Mouse (Mus musculus) limb, embryonic 14.5 days (tissue): ENCODE measurements around the gene Galnt9. TPM values are rescaled to one million over a fixed set of nuclear protein-coding genes. Genes with fewer than 3 reads are reported as not detected.

Source experiments
- ATAC-seq: fragments of 200-750 bp; cut with Nextera tagmentation; 2 replicates; pipeline ENCODE4 v1.8.0; 2017; ENCODE audit warnings: low read depth, moderate number of reproducible peaks, moderate TSS enrichment; ENCODE audit not compliant: low FRiP score
- DNase-seq: peaks from one replicate; pipeline ENCODE4 v3.0.0-alpha.2; 2015; ENCODE audit warnings: low spot score
- H3K27ac ChIP-seq: fragments of 300-500 bp; sonication (generic); replicated peaks from 2 replicates; pipeline ENCODE4 v1.5.1; 2014; ENCODE audit warnings: low read depth, mild to moderate bottlenecking, low read length, moderate library complexity, mixed read lengths
- H3K27me3 ChIP-seq: fragments of 300-500 bp; sonication (generic); 2 replicates; pipeline ENCODE4 v1.6.1; 2014; ENCODE audit warnings: low read length, mixed read lengths; ENCODE audit not compliant: control insufficient read depth, insufficient read depth
- H3K36me3 ChIP-seq: fragments of 300-500 bp; sonication (generic); 2 replicates; pipeline ENCODE4 v1.6.1; 2014; ENCODE audit warnings: mild to moderate bottlenecking, low read length, moderate library complexity, mixed read lengths; ENCODE audit not compliant: control insufficient read depth, insufficient read depth
- H3K4me1 ChIP-seq: fragments of 300-500 bp; sonication (generic); 2 replicates; pipeline ENCODE4 v1.6.1; 2014; ENCODE audit warnings: antibody characterized with exemption, low read length, mixed read lengths; ENCODE audit not compliant: control insufficient read depth, insufficient read depth
- H3K4me2 ChIP-seq: fragments of 300-500 bp; sonication (generic); replicated peaks from 2 replicates; pipeline ENCODE4 v1.6.1; 2014; ENCODE audit warnings: low read depth, mild to moderate bottlenecking, low read length, moderate library complexity; ENCODE audit not compliant: severe bottlenecking
- H3K4me3 ChIP-seq: fragments of 300-500 bp; sonication (generic); replicated peaks from 2 replicates; pipeline ENCODE4 v1.5.1; 2014; ENCODE audit warnings: low read length
- H3K9ac ChIP-seq: fragments of 300-500 bp; sonication (generic); 2 replicates; pipeline ENCODE4 v1.6.1; 2014; ENCODE audit warnings: mild to moderate bottlenecking, low read depth, low read length, moderate library complexity; ENCODE audit not compliant: severe bottlenecking
- H3K9me3 ChIP-seq: fragments of 300-500 bp; sonication (generic); 2 replicates; pipeline ENCODE4 v1.6.1; 2016; ENCODE audit warnings: low read length; ENCODE audit not compliant: control insufficient read depth
- POLR2A ChIP-seq: fragments of 200-500 bp; IDR thresholded peaks from 2 replicates; pipeline ENCODE4 v1.8.0; 2012; ENCODE audit warnings: inconsistent platforms, mild to moderate bottlenecking, moderate library complexity, borderline replicate concordance; ENCODE audit not compliant: insufficient read depth, insufficient read length; ENCODE audit errors: extremely low read depth
- WGBS: fragments of 180-500 bp; shearing (Covaris S2); extraction: QIAGEN DNeasy Blood & Tissue Kit; methylation state at CpG from one replicate; pipeline ENCODE4 v1.1.7; 2014; 5-methylcytosine and 5-hydroxymethylcytosine counted together
- microRNA-seq: library from miRNA; unstranded; fragments of <30 nt; microRNA quantifications from one replicate; pipeline ENCODE4, GENCODE M21; 2016
- polyA plus RNA-seq, 2 experiments: library from polyadenylated mRNA; depleted of rRNA in 1 of 2; stranded (reverse) in 1 of 2; unstranded in 1 of 2; fragments of >200 nt; fragmentation: Nextera tagmentation in 1 of 2; extraction: Ambion mirVana in 1 of 2; gene quantifications; 2 replicates each; pipeline versions ENCODE4 v1.2.1 to v1.2.3; 2012 to 2014

Gene Galnt9
- polyA plus RNA-seq, 2 experiments = 1.7 to 2.0 TPM

DNA sequence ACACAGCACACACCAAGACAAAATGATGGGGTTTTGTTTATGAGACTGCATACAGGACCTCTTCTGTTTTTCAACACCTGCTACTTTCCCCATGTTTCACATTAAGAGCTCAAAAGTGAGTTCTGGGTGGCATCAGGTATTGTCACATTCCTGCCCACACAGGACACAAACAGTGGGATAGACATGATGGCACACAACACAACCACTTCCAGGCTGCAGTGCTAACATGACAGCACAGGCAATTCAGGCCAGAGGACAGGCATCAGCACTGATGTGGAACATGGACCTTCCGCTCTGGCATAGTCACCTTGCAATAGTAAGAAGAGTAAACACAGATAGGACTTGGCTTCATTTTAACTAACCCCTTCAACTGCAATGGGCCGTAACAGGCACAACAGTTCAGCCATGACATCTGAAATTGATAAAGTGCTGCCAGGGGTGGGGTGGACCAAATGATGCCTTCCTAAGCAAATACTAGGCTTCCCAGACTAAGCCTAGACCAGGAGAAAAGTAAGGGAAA is 120.7 kb downstream of the Galnt9 start:
- no peak for TF ChIP-seq POLR2A
- no peaks in the 10 kb centered on the region for H3K4me1 ChIP-seq
- WGBS = 91% methylated on average over 2 of the region's 2 CpGs
- ATAC-seq (no peak), DNase-seq (no peak)
- no peaks in the 10 kb centered on the region for H3K9me3 ChIP-seq
- H3K4me3 ChIP-seq = no peak overlapping the region
- no peak overlapping the region for H3K4me2 ChIP-seq
- H3K27me3 ChIP-seq = no peaks in the 10 kb centered on the region
- peaks cover 86% of the 10 kb centered on the region for H3K36me3 ChIP-seq
- no peak overlapping the region for H3K9ac ChIP-seq
- H3K27ac ChIP-seq = no peak overlapping the region

- 77% methylated on average over 6 of the region's 6 CpGs for WGBS
- H3K9ac ChIP-seq = no peak overlapping the region
- H3K4me3 ChIP-seq = no peak overlapping the region
- H3K27me3 ChIP-seq = no peaks in the 10 kb centered on the region
- DNase-seq (no peak), ATAC-seq (no peak)
- no peaks in the 10 kb centered on the region for H3K9me3 ChIP-seq
- H3K4me2 ChIP-seq = no peak overlapping the region
- H3K4me1 ChIP-seq = no peaks in the 10 kb centered on the region
- no peak overlapping the region for H3K27ac ChIP-seq
- H3K36me3 ChIP-seq = peaks cover 86% of the 10 kb centered on the region
- TF ChIP-seq POLR2A = no peak
Observed at GRCm38 (mm10) chr5:110665486-110666121, 121.4 kb downstream of the Galnt9 start.

Small RNAs within 50 kb of the gene (microRNA-seq; reads per million reads assigned to microRNA genes)
- 1.1 reads per million for gene Mir7026

Other genes with a start within 250 kb of the Galnt9 start
- gene P2rx2, start 201.1 kb upstream of the Galnt9 start, polyA plus RNA-seq (2012; rRNA removed) = 3.0 and 3.1 TPM in 2 replicates
- gene P2rx2, start 201.1 kb upstream of the Galnt9 start, polyA plus RNA-seq (2014; fragmentation: Nextera tagmentation; extraction: Ambion mirVana) = 1.4 and 2.2 TPM in 2 replicates
- gene Lrcol1, start 199.6 kb upstream of the Galnt9 start, polyA plus RNA-seq (2012; rRNA removed) = not detected in 2 replicates
- gene Lrcol1, start 199.6 kb upstream of the Galnt9 start, polyA plus RNA-seq (2014; fragmentation: Nextera tagmentation; extraction: Ambion mirVana) = not detected in 2 replicates
- 49.8 and 68.3 TPM in 2 replicates for gene Fbrsl1, start 95.9 kb upstream of the Galnt9 start, polyA plus RNA-seq (2012; rRNA removed)
- gene Fbrsl1, start 95.9 kb upstream of the Galnt9 start, polyA plus RNA-seq (2014; fragmentation: Nextera tagmentation; extraction: Ambion mirVana) = 20.8 and 23.5 TPM in 2 replicates
- 70.8 and 85.6 TPM in 2 replicates for gene Noc4l, start 109.1 kb downstream of the Galnt9 start, polyA plus RNA-seq (2012; rRNA removed)
- 40.1 and 43.0 TPM in 2 replicates for gene Noc4l, start 109.1 kb downstream of the Galnt9 start, polyA plus RNA-seq (2014; fragmentation: Nextera tagmentation; extraction: Ambion mirVana)
- 29.2 and 31.8 TPM in 2 replicates for gene Ddx51, start 109.1 kb downstream of the Galnt9 start, polyA plus RNA-seq (2012; rRNA removed)
- gene Ddx51, start 109.1 kb downstream of the Galnt9 start, polyA plus RNA-seq (2014; fragmentation: Nextera tagmentation; extraction: Ambion mirVana) = 27.5 and 28.2 TPM in 2 replicates
- gene Ep400, start 226.4 kb downstream of the Galnt9 start, polyA plus RNA-seq (2012; rRNA removed) = 62.2 and 65.1 TPM in 2 replicates
- gene Ep400, start 226.4 kb downstream of the Galnt9 start, polyA plus RNA-seq (2014; fragmentation: Nextera tagmentation; extraction: Ambion mirVana) = 37.9 and 38.2 TPM in 2 replicates
- gene Pus1, start 236.3 kb downstream of the Galnt9 start, polyA plus RNA-seq (2012; rRNA removed) = 29.4 and 30.6 TPM in 2 replicates
- gene Pus1, start 236.3 kb downstream of the Galnt9 start, polyA plus RNA-seq (2014; fragmentation: Nextera tagmentation; extraction: Ambion mirVana) = 20.0 and 20.9 TPM in 2 replicates